Mouse (Mus musculus) limb, embryonic 13.5 days (tissue): Measurements from ENCODE around the gene Grip1. TPM values are rescaled to one million over a fixed set of nuclear protein-coding genes. Genes with fewer than 3 reads are reported as not detected.
A peak's percentile ranks its signal among the peaks of the same experiment; 100 is the strongest.

ENCODE experiments used
- ATAC-seq: fragments of 200-750 bp; cut with Nextera tagmentation; 2 replicates; pipeline ENCODE4 v1.8.0; 2017; ENCODE audit warnings: low read depth, moderate number of reproducible peaks, moderate TSS enrichment; ENCODE audit not compliant: low FRiP score
- H3K27ac ChIP-seq: fragments of 300-500 bp; sonication (generic); 2 replicates; pipeline ENCODE4 v1.5.1; 2015; ENCODE audit warnings: inconsistent platforms, mild to moderate bottlenecking, moderate library complexity
- H3K27me3 ChIP-seq: fragments of 300-500 bp; sonication (generic); 2 replicates; pipeline ENCODE4 v1.6.1; 2015; ENCODE audit warnings: mild to moderate bottlenecking, inconsistent platforms
- H3K36me3 ChIP-seq: fragments of 300-500 bp; sonication (generic); 2 replicates; pipeline ENCODE4 v1.6.1; 2015; ENCODE audit warnings: inconsistent platforms, mild to moderate bottlenecking, moderate library complexity
- H3K4me1 ChIP-seq: fragments of 300-500 bp; sonication (generic); 2 replicates; pipeline ENCODE4 v1.6.1; 2015; ENCODE audit warnings: inconsistent platforms
- H3K4me2 ChIP-seq: fragments of 300-500 bp; sonication (generic); replicated peaks from 2 replicates; pipeline ENCODE4 v1.6.1; 2015; ENCODE audit warnings: inconsistent platforms, mild to moderate bottlenecking, moderate library complexity
- H3K4me3 ChIP-seq: fragments of 300-500 bp; sonication (generic); 2 replicates; pipeline ENCODE4 v1.5.1; 2015; ENCODE audit warnings: moderate library complexity, mild to moderate bottlenecking, inconsistent platforms
- H3K9ac ChIP-seq: fragments of 300-500 bp; sonication (generic); 2 replicates; pipeline ENCODE4 v1.6.1; 2015; ENCODE audit warnings: mild to moderate bottlenecking, inconsistent platforms
- H3K9me3 ChIP-seq: fragments of 300-500 bp; sonication (generic); 2 replicates; pipeline ENCODE4 v1.6.1; 2016; ENCODE audit warnings: inconsistent platforms
- WGBS: fragments of 180-500 bp; shearing (Covaris S2); methylation state at CpG from one replicate; pipeline ENCODE4 v1.1.7; 2015; 5-methylcytosine and 5-hydroxymethylcytosine counted together
- polyA plus RNA-seq: library from polyadenylated mRNA; unstranded; fragments of >200 nt; fragmentation: Nextera tagmentation; extraction: Ambion mirVana; gene quantifications from 2 replicates; pipeline ENCODE4 v1.2.1, GENCODE M21; 2015

Grip1 gene
- polyA plus RNA-seq, 1 experiment from 2014 or later, result 5.1 TPM

DNA sequence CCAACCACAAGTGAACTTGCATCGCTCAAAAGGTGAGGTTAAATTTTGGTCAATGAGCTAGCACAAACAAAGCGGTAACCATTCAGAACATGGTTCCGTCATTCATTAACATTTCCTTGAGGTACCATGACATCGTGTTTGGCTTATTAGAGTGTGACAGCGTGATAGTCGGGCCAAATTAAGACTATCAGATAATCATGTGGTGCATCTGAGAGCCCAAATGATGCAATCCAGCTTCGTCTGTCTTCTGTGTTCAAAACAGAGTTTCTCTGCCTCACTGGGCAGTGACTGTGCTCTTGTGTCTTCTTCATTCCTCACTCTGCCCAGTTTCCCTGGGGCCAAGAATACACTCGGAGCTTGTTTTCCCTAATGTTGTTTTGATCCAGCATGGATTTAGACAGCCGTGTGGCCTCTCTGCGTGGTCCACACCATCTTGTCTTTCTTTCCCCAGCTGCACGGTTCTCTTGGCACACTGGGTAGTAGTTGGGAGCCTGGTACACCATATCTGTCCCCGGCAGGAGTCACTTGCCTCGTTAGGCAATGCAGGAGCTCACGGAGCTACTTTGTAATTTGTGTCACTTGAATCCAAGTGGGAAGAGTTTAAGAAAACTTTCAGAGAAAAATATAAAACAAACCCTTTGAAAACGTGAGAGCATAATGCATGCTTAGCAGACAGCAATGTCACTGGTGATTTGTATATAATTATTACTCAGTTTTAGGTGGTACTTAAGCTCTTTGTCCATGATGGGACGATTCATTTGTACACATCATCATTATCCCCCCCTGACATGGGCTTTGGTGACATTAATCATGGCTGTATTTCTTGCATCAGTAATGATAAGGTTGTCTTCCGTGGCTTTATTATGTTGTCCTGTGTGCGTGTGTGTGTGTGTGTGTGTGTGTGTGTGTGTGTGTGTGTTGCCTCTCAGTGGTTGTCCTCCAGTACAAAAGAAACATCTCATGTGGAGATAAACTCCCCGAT lies 281.7 kb downstream of the Grip1 start:
- Histone ChIP-seq H3K27ac (no peak overlapping the region), H3K9ac (no peak overlapping the region), H3K4me3 (no peak overlapping the region), H3K36me3 (no peaks in the 10 kb centered on the region), H3K9me3 (no peaks in the 10 kb centered on the region), H3K27me3 (no peaks in the 10 kb centered on the region), H3K4me2 (no peak overlapping the region), H3K4me1 (peaks cover 11% of the 10 kb centered on the region)
- no peak for ATAC-seq
- WGBS, result 82% methylated on average over 19 of the region's 19 CpGs

DNA sequence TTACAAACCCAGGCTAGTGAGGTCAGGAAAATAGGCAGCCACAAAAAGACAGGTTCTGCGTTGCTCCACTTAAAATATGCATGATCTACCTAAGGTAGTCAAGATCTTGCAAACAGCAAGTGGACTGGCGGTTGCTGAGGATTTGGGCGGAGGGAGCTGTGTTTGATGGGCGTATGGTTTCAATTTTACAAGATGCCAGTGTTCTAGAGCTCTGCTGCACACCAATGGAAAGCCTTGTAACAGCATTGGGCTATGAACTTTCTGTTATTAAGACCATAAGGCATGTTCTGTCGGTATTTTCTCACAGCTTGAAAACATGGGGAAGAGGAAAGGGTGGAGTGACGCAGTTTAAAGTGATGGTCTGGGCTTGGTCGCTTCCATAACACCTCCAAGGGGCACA lies 285.8 kb downstream of the Grip1 start:
- Histone ChIP-seq H3K36me3 (no peaks in the 10 kb centered on the region), H3K9ac (no peak overlapping the region), H3K27ac (no peak overlapping the region), H3K27me3 (no peaks in the 10 kb centered on the region), H3K4me2 (no peak overlapping the region), H3K9me3 (no peaks in the 10 kb centered on the region), H3K4me1 (peaks cover 20% of the 10 kb centered on the region), H3K4me3 (no peak overlapping the region)
- peak; percentile 69 for ATAC-seq
- 32% methylated on average over 7 of the region's 7 CpGs for WGBS

DNA sequence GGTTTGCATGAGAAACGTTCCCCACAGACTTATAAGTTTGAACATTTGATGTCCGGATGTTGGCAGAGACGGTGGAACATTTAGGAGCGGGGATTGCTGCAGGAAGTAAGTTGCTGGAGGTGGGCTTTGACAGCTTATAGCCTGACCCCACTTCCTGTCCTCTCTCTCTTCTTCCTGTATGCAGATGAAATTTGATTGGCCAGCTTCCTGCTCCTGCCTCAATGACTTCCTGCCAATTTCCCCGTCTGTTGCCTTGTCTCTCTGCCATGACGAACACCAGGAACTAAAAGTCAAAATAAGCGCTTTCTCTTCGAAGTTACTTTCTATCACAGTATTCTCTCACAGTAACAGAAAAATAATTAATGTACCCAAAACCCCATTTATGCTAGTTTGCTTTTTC lies 289.1 kb downstream of the Grip1 start:
- Histone ChIP-seq H3K4me2 (no peak overlapping the region), H3K9me3 (no peaks in the 10 kb centered on the region), H3K27me3 (no peaks in the 10 kb centered on the region), H3K36me3 (no peaks in the 10 kb centered on the region), H3K9ac (no peak overlapping the region), H3K4me1 (peaks cover 25% of the 10 kb centered on the region), H3K4me3 (no peak overlapping the region), H3K27ac (no peak overlapping the region)
- 69% methylated on average over 8 of the region's 8 CpGs for WGBS
- no peak for ATAC-seq

DNA sequence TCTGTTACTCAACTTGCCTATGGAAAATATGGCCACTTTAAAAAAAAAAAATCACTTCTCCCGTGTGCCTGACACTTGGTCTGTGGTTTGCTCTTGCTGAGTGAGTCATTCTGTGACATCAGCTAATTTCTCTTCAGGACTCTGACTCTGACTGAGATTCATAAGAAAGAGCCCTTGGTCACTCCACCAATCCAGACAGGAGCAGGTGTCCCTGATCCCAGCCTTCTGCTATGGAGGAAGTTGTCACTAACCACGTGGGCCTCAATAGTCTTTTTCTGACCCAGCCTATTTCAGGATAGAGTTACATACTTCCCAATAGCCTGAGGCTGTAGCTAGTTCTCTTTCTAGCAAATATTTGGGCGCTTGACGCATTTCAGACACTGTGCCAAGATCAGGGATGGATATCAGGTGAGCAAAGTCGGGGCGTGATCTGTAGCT lies 298.8 kb downstream of the Grip1 start:
- Histone ChIP-seq H3K9ac (no peak overlapping the region), H3K27me3 (no peaks in the 10 kb centered on the region), H3K4me3 (no peak overlapping the region), H3K4me1 (peaks cover 19% of the 10 kb centered on the region), H3K36me3 (no peaks in the 10 kb centered on the region), H3K9me3 (no peaks in the 10 kb centered on the region), H3K27ac (no peak overlapping the region), H3K4me2 (no peak overlapping the region)
- no peak for ATAC-seq
- 70% methylated on average over 6 of the region's 6 CpGs for WGBS

DNA sequence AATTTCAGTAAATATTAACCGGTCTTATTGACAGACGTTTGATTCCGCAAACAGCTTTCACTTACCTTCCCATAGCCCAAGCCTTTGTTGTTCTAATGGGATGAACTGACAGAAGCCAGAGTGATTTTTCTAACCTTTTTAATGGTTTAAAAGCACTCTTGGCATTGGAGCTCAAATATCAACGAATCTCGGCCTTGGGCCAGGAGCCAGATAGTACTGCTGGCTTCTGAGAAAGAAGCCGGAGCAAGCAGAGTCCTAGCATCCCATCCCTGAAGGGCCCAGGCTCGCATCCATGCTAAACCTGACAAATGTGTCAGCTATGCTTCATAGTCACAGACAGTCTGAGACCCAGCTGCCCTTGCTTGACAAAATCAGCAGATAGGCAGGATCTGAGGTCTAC lies 302.6 kb downstream of the Grip1 start:
- H3K27ac ChIP-seq, result no peak overlapping the region
- H3K9me3 ChIP-seq, result no peaks in the 10 kb centered on the region
- H3K4me1 ChIP-seq, result peaks cover 32% of the 10 kb centered on the region
- H3K4me2 ChIP-seq, result no peak overlapping the region
- H3K4me3 ChIP-seq, result no peak overlapping the region
- H3K36me3 ChIP-seq, result no peaks in the 10 kb centered on the region
- no peak overlapping the region for H3K9ac ChIP-seq
- H3K27me3 ChIP-seq, result no peaks in the 10 kb centered on the region
- ATAC-seq, result no peak
- WGBS, result 86% methylated on average over 7 of the region's 7 CpGs

DNA sequence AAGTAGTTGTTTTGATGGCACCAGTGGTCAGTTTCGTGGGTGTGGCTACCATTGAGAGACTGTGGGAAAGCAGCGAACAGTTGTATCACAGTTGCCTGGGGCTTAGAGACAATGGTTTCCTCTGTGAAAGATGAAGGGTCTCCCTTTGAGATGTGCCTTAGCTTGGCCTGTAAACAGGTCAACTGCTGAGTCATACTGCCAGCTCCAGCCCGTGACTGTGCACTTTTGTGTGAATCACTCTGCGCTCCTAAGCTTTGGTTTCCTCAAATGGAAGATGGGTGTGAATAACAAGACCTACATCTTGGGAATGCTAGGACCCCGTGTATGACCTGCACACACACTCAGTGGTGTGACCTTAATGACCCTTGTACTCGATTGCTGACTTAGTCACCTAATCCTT lies 303.6 kb downstream of the Grip1 start:
- Histone ChIP-seq H3K4me1 (peaks cover 34% of the 10 kb centered on the region), H3K9ac (no peak overlapping the region), H3K4me3 (no peak overlapping the region), H3K27me3 (no peaks in the 10 kb centered on the region), H3K27ac (no peak overlapping the region), H3K4me2 (no peak overlapping the region), H3K9me3 (no peaks in the 10 kb centered on the region), H3K36me3 (no peaks in the 10 kb centered on the region)
- WGBS, result 74% methylated on average over 6 of the region's 6 CpGs
- ATAC-seq, result no peak

DNA sequence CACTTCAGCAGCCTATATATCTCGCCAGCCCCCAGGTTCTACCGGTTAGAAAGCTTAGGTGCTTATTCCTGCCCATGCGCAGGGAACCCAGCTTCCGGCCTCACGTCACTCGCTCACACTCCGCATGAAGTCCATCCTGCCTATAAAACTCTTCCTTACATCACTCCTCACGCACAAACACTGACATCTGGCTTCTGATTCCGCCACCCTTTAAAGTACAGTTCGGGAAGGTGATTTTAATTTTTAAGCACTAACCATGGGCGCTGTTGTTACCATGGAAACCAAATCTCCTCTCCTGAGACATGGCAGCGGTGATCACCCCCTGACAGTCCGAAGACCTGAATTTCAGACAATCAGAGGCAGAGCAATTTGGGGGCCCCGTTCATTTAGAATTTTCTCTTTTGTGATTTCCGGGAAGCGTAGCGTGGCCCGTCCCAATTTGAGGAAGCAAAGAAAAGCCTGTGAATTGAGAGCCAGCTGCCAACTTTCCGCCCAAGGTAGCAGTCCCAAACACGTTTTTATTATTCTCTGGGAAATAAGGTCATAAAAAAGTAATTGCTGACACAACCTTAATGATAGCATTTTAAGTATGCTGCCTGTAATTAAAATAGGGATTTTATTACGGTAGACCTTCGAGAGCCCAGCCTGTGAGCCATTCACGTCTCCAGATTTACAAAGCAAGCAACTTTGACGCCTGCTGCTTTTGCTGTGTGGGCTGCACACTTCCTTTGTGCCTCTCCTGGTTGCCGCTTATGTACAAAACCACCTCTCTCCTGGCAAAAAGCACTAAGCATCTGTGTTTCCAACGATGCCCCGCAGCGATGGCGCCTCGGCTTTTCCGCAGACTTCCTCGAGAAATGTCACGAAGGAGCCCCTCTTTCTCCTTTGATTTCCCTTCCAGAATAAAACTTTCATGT lies 308.1 kb downstream of the Grip1 start:
- H3K9me3 ChIP-seq, result no peaks in the 10 kb centered on the region
- H3K27me3 ChIP-seq, result no peaks in the 10 kb centered on the region
- peak overlapping the region; percentile 66 for H3K4me2 ChIP-seq
- 27% methylated on average over 33 of the region's 33 CpGs for WGBS
- no peaks in the 10 kb centered on the region for H3K36me3 ChIP-seq
- peak overlapping the region; percentile 43 for H3K9ac ChIP-seq
- peak; percentile 69; the same call in 1 of the 2 replicates for ATAC-seq
- peaks cover 29% of the 10 kb centered on the region for H3K4me1 ChIP-seq
- H3K4me3 ChIP-seq, result peak overlapping the region; percentile 39
- peak overlapping the region; percentile 6; the same call in 1 of the 2 replicates for H3K27ac ChIP-seq

DNA sequence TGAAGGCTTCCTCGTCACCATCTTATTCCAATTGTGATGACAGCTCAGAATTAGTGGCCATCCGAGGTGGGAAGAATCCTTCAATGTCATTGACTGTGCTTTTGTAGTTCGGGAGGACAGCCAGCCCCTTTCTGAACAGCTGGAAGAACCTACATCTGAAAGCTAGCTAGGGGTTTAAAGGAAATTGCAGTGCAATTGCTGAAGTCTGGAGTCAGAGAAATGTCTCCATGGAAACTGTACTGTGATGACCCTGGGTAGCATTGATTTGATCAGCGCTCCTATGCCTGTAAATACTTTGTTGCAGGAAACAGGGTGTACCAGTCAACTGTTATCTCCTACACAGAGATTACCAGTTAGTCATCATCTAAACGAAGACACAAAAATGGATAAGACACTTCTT lies 325.2 kb downstream of the Grip1 start:
- Histone ChIP-seq H3K27ac (no peak overlapping the region), H3K4me2 (no peak overlapping the region), H3K4me1 (no peaks in the 10 kb centered on the region), H3K36me3 (no peaks in the 10 kb centered on the region), H3K9ac (no peak overlapping the region), H3K4me3 (no peak overlapping the region), H3K27me3 (no peaks in the 10 kb centered on the region), H3K9me3 (peaks cover 8% of the 10 kb centered on the region; the same call in 1 of the 2 replicates)
- WGBS, result 66% methylated on average over 5 of the region's 5 CpGs
- no peak for ATAC-seq

DNA sequence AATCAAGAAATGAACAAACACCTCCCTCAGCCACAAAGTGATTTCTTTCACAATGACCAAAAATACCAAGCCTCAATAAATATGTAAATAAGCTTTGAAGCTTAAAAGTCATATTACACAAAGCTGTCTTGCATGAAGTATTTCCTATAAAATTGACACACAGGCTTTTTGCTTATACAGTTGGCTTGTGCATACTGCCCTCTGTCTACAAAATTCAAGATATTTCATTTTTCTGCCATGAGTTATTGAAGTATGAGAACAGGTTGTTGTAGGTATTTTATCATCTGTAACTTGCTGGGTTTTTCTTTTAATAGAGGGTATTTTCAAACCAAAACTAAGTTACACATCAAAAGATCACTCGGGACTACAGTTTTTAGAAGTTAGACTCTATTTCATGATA lies 326.0 kb downstream of the Grip1 start:
- no peak overlapping the region for H3K27ac ChIP-seq
- peaks cover 8% of the 10 kb centered on the region; the same call in 1 of the 2 replicates for H3K9me3 ChIP-seq
- 90% methylated on average over 1 of the region's 1 CpGs for WGBS
- no peaks in the 10 kb centered on the region for H3K4me1 ChIP-seq
- ATAC-seq, result no peak
- no peak overlapping the region for H3K4me3 ChIP-seq
- H3K4me2 ChIP-seq, result no peak overlapping the region
- H3K9ac ChIP-seq, result no peak overlapping the region
- H3K36me3 ChIP-seq, result no peaks in the 10 kb centered on the region
- no peaks in the 10 kb centered on the region for H3K27me3 ChIP-seq

DNA sequence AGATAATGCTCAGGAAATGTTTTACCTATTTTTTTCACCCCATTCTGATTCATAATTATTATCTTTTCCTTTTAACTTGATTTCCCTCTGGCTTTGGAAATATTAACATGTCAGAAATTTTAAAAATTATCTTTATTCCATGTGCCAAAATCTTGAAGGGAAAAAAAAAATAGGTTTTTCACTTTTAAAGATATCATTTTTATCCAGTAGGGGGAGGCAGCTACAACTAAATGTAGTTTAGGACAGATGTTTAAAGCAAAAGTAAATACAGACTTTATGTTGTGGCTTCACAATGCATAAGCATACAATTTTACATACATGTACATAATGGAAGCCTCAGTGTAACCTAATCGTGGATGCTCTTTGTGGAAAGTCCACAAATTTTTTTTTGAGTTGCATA lies 336.9 kb downstream of the Grip1 start:
- Histone ChIP-seq H3K36me3 (no peaks in the 10 kb centered on the region), H3K27ac (no peak overlapping the region), H3K4me3 (no peak overlapping the region), H3K27me3 (no peaks in the 10 kb centered on the region), H3K4me2 (no peak overlapping the region), H3K9ac (no peak overlapping the region), H3K9me3 (no peaks in the 10 kb centered on the region), H3K4me1 (no peaks in the 10 kb centered on the region)
- WGBS, result 63% methylated on average over 1 of the region's 1 CpGs
- no peak for ATAC-seq

DNA sequence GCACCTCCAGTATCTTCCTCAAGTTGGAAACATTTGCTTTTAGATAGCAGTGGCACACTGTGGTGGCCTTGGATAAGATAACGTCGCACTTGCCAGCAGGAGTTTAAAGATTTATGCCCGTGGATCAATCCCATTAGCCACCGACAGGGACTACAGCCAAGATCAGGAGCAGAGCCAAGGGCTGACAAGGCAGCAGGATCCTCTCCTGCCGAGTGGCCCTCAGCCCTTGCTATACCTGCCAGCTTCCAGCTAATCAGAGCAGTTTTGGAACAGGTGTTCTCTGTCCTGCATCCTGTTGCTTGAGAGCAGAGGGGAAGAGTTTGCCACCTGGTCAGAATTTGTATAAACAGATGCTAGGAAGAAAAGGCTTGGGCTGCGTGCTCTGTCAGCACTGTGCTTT lies 348.8 kb downstream of the Grip1 start:
- Histone ChIP-seq H3K27ac (no peak overlapping the region), H3K4me2 (no peak overlapping the region), H3K9ac (no peak overlapping the region), H3K9me3 (no peaks in the 10 kb centered on the region), H3K4me1 (no peaks in the 10 kb centered on the region), H3K27me3 (no peaks in the 10 kb centered on the region), H3K36me3 (no peaks in the 10 kb centered on the region), H3K4me3 (no peak overlapping the region)
- no peak for ATAC-seq
- WGBS, result 58% methylated on average over 6 of the region's 6 CpGs
